ENCODE assay signal across 9 mouse cellular contexts in genomic region chr2:157347361-157348159, GRCm38 (mm10). TPM values are rescaled to one million over a fixed set of nuclear protein-coding genes. Genes with fewer than 3 reads are reported as not detected.
DNase-seq lines count a peak whose midpoint lies in the region; ATAC-seq and TF ChIP-seq lines count a peak whose summit lies in the region.
"Had no signal": no experiment of that assay in that cellular context is flagged by ENCODE, and none has a peak within 500 bp of the region (broad histone marks: within the 10 kb centered on the region; RNA-seq: fewer than 3 reads in every experiment).

Gene Ghrh (minus strand): TSS chr2:157347506.

- H3K4me2 ChIP-seq in kidney, postnatal 0 days (ENCODE audit: low read length), result no peak within 1 kb of the TSS
- H3K4me2 ChIP-seq in kidney, embryonic 14.5 days (replicated peaks; ENCODE audit: low read depth, low read length), result no peak within 1 kb of the TSS

- H3K9ac ChIP-seq in kidney, postnatal 0 days (ENCODE audit: low read depth, low read length), result no peak within 1 kb of the TSS
- H3K9ac ChIP-seq in kidney, embryonic 14.5 days (ENCODE audit: low read depth, low read length), result no peak within 1 kb of the TSS

- peak within 1 kb of the TSS; percentile 44; the same call in 1 of the 2 replicates for H3K27ac ChIP-seq in kidney, postnatal 0 days
- no peak within 1 kb of the TSS for H3K27ac ChIP-seq in kidney, embryonic 14.5 days (ENCODE audit: low read depth, low read length)
- peak within 1 kb of the TSS; percentile 81 for H3K27ac ChIP-seq in hindbrain, embryonic 10.5 days
- no peak within 1 kb of the TSS for H3K27ac ChIP-seq in thymus, adult 2 months (ENCODE audit: control insufficient read depth, insufficient read depth, low read length)

- H3K36me3 ChIP-seq in kidney, postnatal 0 days (ENCODE audit: insufficient read depth, low read length), result no peaks in the 10 kb centered on the region
- no peaks in the 10 kb centered on the region for H3K36me3 ChIP-seq in kidney, embryonic 14.5 days (ENCODE audit: control insufficient read depth, insufficient read depth, low read length)
- H3K36me3 ChIP-seq in hindbrain, embryonic 10.5 days, result no peaks in the 10 kb centered on the region
- H3K36me3 ChIP-seq in thymus, adult 2 months (ENCODE audit: control insufficient read depth, insufficient read depth, low read length), result no peaks in the 10 kb centered on the region

- peak; percentile 65 for DNase-seq in kidney, postnatal 0 days (ENCODE audit: low spot score)
- DNase-seq in fibroblast of lung, adult 2 months (ENCODE audit: low read depth), result peak; percentile 10
- no peak for DNase-seq in hindbrain, embryonic 10.5 days (ENCODE audit: low spot score)
- DNase-seq in left cerebral cortex, postnatal 4 days, result peak; percentile 76
- DNase-seq in right cerebral cortex, adult 2 months (ENCODE audit: low spot score in 2 of 2), result peak; percentile 57 to 65
- DNase-seq in thymus, adult 2 months, result no peak

- H3K9me3 ChIP-seq in kidney, postnatal 0 days (replicated peaks; ENCODE audit: low read length), result no peaks in the 10 kb centered on the region
- no peaks in the 10 kb centered on the region for H3K9me3 ChIP-seq in kidney, embryonic 14.5 days (ENCODE audit: control insufficient read depth, low read length)
- no peaks in the 10 kb centered on the region for H3K9me3 ChIP-seq in hindbrain, embryonic 10.5 days

- TF ChIP-seq POLR2A in thymus, adult 2 months (IDR thresholded peaks at IDR 0.05; ENCODE audit: control insufficient read depth, extremely low read depth, insufficient read depth, low read length, poor library complexity), result no peak

- H3K27me3 ChIP-seq in kidney, postnatal 0 days (ENCODE audit: insufficient read depth, low read length), result no peaks in the 10 kb centered on the region
- H3K27me3 ChIP-seq in kidney, embryonic 14.5 days (ENCODE audit: control insufficient read depth, insufficient read depth, low read length), result no peaks in the 10 kb centered on the region
- no peaks in the 10 kb centered on the region for H3K27me3 ChIP-seq in hindbrain, embryonic 10.5 days (ENCODE audit: insufficient read depth, poor library complexity, severe bottlenecking)
- no peaks in the 10 kb centered on the region for H3K27me3 ChIP-seq in thymus, adult 2 months (ENCODE audit: control insufficient read depth, insufficient read depth, low read length)

- 69% methylated on average over 26 of the region's 26 CpGs for WGBS in kidney, postnatal 0 days
- 75% methylated on average over 26 of the region's 26 CpGs for WGBS in kidney, embryonic 14.5 days
- WGBS in hindbrain, embryonic 10.5 days, result 68% methylated on average over 26 of the region's 26 CpGs
- WGBS in thymus, adult 2 months, result 84% methylated on average over 26 of the region's 26 CpGs

- no peak for TF ChIP-seq CTCF in kidney, postnatal 0 days (IDR thresholded peaks at IDR 0.05; ENCODE audit: low read depth)
- TF ChIP-seq CTCF in thymus, adult 2 months (IDR thresholded peaks at IDR 0.05; ENCODE audit: borderline replicate concordance, control insufficient read depth, extremely low read depth, insufficient read depth, low read length, poor library complexity), result no peak

- intact Hi-C loops in left cerebral cortex, postnatal 4 days (cut with DNase I), result no loop called here

- ATAC-seq in kidney, postnatal 0 days (replicated peaks; ENCODE audit: low FRiP score, low read depth), result no peak
- no peak for ATAC-seq in kidney, embryonic 14.5 days (ENCODE audit: low FRiP score, low TSS enrichment)
- no peak for ATAC-seq in megakaryocyte progenitor cell, adult 5-6 weeks (replicated peaks; ENCODE audit: poor library complexity)

- H3K4me1 ChIP-seq in kidney, postnatal 0 days (replicated peaks; ENCODE audit: insufficient read depth, low read length), result no peaks in the 10 kb centered on the region
- H3K4me1 ChIP-seq in kidney, embryonic 14.5 days (ENCODE audit: control insufficient read depth, insufficient read depth, low read length), result no peaks in the 10 kb centered on the region
- H3K4me1 ChIP-seq in hindbrain, embryonic 10.5 days (replicated peaks), result peaks cover 40% of the 10 kb centered on the region
- no peaks in the 10 kb centered on the region for H3K4me1 ChIP-seq in thymus, adult 2 months (replicated peaks; ENCODE audit: control insufficient read depth, insufficient read depth, low read length)

- no peak within 1 kb of the TSS for H3K4me3 ChIP-seq in kidney, postnatal 0 days (replicated peaks; ENCODE audit: low read depth, low read length)
- no peak within 1 kb of the TSS for H3K4me3 ChIP-seq in kidney, embryonic 14.5 days (ENCODE audit: low read length)
- H3K4me3 ChIP-seq in hindbrain, embryonic 10.5 days, result no peak within 1 kb of the TSS
- no peak within 1 kb of the TSS for H3K4me3 ChIP-seq in thymus, adult 2 months (ENCODE audit: control insufficient read depth, insufficient read depth, low read length)
- H3K4me3 ChIP-seq: myocyte had no signal

RNA-seq across cellular contexts. Expression of gene Ghrh, which starts in this region (rescaled TPM):
- polyA plus RNA-seq in kidney, postnatal 0 days (2015; fragmentation: Nextera tagmentation; extraction: Ambion mirVana), result not detected in 2 replicates
- not detected in 2 replicates for polyA plus RNA-seq in kidney, embryonic 14.5 days (2014; fragmentation: Nextera tagmentation; extraction: Ambion mirVana)
- polyA plus RNA-seq in hindbrain, embryonic 10.5 days (2016; fragmentation: Nextera tagmentation; extraction: Ambion mirVana), result not detected in 2 replicates
- not detected for total RNA-seq in left cerebral cortex, postnatal 4 days (2021)
- polyA plus RNA-seq in thymus, adult 2 months (2012; rRNA removed), result 0.34 and 1.4 TPM in 2 replicates
- total RNA-seq in megakaryocyte progenitor cell, adult 5-6 weeks (2015), result not detected in 2 replicates
- not detected in 2 replicates for total RNA-seq in megakaryocyte progenitor cell, adult 5-6 weeks (2017)
- polyA plus RNA-seq: myocyte had no signal

Comparison
In these comparisons a context has a peak if more than half of its experiments do, and no peak if none do; other contexts are left out.
1. Peak in DNase-seq and H3K27ac ChIP-seq in kidney, postnatal 0 days; RNA of the gene not detected or under 1 TPM.
2. Peak in DNase-seq in left cerebral cortex, postnatal 4 days; RNA of the gene not detected or under 1 TPM.
3. DNase-seq: peak in fibroblast of lung, adult 2 months (single experiment) and right cerebral cortex, adult 2 months (2 of 2); none in hindbrain, embryonic 10.5 days (single experiment) and thymus, adult 2 months (single experiment).